Mouse (Mus musculus) adrenal gland, postnatal 25 days (tissue): Measurements from ENCODE around the gene Nanos2. TPM values are rescaled to one million over a fixed set of nuclear protein-coding genes. Genes with fewer than 3 reads are reported as not detected.

Experiments used
- DNase-seq: peaks from one replicate; pipeline ENCODE4 v3.0.0; 2021; ENCODE audit warnings: mixed read lengths
- total RNA-seq: library from RNA; stranded (reverse); gene quantifications from 2 replicates; pipeline ENCODE4 v1.2.3, GENCODE M21; 2021

Nanos2 gene
- total RNA-seq, 1 experiment from 2014 or later, result not detected

GRCm38 (mm10) chr7:18990601-18991295 lies 3.5 kb downstream of the Nanos2 start, which contains the start of gene Mypop:
Gene Mypop, plus strand, starts transcription at chr7:18991245.
- peak; percentile 100 for DNase-seq

GRCm38 (mm10) chr7:18991660-18992293 lies 4.6 kb downstream of the Nanos2 start:
- DNase-seq, result no peak

DNA sequence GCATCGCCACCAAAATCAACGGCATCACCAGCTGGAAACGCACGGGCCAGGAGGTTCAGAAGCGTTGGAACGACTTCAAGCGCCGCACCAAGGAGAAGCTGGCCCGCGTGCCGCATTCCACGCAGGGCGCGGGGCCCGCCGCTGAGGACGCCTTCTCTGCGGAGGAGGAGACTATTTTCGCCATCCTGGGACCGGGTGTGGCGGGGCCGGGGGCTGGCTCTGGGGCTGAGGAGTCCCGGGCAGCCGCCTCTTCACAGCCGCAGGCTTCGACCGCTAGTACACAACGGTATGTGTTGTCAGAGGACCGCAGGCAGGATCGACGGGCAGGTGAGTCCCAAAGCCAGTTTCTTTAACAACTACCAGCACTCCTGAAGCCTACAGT lies 5.1 kb downstream of the Nanos2 start:
- peak; percentile 45 for DNase-seq

DNA sequence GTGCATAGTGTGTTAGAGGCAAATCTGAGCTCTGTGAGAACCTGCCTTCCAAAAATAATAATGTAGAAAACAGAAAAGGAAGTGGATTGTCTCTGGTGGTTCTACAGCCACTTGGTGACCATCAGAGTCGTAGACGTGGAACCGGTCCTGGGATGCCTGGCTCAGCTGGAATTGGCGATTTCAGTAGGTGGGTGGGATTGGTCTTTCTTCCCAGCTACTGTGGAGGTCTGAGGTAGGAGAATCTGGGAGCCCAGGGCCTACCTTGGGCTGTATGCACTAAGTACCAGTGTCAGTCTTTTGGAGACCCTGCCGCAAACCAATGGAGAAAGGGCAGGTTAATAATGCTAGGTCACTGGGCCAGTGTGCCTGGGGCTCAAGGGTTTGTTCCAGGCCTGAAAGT lies 5.8 kb downstream of the Nanos2 start:
- no peak for DNase-seq

DNA sequence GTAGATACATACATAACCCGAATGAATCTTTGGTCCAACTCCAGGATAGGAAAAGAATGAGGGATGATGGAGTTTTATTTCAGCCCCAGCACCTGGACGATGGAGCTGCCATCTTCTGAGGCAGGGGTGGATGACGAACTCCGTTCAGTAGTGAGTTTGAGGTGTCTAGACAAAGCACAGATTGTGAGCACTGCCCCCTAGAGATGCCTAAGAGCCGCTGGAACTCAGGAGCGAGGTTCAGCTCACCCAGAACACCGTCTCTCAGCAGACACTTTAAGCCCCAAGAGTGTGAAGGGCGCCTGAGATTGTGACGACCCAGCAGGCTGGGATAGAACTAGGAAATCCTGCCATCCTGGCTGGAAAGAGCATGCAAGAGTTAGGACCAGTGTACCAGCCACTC lies 11.6 kb downstream of the Nanos2 start:
- DNase-seq, result no peak

DNA sequence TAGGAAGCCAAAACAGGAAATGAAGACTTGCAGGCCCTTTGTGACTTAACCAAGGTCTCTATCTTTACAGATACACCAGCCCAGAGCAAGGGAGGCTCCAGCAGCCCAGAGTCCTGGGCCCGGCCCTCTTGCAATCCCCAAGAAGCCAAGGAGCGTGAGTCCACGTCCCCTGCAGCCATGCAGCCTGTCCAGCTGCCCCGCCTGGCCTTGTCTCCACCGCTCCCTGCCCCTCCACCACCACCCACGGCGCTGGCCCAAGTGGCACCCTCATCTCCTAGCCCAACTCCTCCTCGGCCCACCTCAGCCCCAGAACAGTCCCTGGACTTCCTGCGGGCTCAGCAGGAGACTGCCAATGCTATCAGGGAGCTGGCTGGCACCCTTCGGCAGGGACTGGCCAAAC lies 13.2 kb downstream of the Nanos2 start:
- no peak for DNase-seq

DNA sequence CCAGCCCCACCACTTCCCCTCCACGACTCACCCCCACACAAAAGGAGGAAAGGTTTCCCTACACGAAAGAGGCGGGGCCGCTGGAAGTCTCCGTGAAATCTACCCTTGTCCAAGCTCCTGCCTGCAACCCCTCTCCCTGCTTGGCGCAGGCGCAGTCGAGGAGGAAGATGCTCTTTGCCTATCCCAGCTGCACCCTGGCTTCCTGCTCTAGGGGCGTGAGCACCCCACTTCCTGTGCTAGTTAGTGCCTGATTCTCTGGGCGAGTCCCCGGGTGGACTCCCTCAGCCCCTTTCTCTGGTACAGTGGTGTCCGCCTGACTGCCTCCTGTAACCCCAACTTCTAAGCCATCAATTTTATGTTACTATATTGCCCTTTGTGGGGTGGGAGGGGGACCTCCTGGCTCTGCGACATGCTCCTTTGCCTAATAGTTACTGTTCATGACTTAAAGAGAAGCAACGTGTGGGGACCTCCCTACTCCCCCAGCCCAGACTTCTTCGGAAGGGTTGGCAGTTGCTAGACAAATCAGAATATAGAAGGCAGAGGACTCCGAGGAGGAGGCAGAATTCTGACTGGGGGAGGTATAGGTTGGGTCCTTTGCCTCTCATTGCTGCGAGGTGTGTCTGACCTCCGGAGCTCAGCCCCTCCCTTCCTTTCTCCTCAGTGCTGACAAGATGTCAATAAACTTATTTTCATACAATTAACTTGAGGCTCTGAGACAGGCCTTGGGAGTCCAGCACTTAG lies 14.0 kb downstream of the Nanos2 start:
- peak; percentile 64 for DNase-seq

GRCm38 (mm10) chr7:19001807-19002085 lies 14.5 kb downstream of the Nanos2 start:
- DNase-seq, result no peak

- DNase-seq, result no peak
These were observed 14.9 kb downstream of the Nanos2 start for GRCm38 (mm10) chr7:19002115-19002514.

DNA sequence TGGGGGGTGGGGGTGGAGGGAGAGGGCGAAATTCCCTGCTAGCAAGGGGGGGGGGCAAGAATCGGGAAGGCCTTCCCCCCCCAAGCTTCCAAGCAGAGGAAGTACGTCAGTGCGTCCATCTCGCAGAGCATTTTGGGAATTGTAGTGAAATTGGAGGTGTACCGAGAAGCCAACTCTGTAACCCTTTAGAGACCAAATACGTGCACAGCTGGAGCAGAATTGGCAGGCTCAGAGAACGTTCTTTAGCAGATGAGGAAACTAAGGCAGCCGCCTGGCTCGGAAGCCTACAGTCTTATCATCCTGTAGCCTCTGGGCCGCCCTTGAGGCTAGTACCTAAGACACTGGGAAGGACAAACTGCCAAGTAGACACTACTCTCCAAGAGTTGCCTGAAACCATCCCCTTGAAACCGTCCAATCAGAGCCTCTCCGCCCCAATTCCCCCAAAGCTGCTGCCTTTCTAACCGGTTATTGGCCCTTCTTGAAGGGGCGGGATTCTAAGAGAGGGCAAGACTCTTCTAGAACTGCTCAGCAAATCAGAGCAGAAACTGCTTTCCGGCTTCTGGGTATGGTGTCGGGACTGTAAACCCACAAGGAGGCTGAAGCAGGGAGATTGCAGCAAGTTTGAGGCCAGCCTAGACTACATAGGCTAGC lies 15.8 kb downstream of the Nanos2 start:
- DNase-seq, result peak; percentile 53

DNA sequence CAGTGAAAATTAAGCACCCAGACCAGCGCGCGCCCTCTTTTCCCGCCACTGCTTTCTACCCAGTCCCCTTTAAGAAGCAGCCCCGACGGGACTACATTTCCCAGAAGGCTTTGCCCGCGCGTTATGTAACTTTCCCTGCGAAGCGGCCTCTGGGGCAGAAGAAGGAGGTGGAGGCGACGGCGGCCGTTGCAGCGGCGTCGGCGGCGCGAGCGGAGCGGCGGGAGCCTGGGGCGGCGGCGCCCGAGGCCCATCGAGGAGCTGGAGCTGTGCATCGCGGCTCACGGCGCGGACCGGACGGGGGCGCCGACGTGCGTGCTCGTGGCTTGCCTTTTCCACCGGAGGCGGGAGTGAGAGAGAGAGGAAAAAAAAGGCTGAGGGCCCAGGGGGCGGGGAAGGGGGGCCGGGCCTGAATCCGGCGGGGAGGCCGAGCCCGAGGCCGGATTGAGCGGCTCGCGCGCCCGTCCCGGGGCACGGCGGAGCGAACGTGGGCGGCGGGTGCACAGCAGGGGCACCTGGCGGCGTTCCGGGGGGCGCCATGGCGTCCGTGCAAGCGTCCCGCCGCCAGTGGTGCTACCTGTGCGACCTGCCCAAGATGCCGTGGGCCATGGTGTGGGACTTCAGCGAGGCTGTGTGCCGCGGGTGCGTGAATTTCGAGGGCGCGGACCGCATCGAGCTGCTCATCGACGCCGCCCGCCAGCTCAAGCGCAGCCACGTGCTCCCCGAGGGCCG lies 16.9 kb downstream of the Nanos2 start, which contains the start of gene Irf2bp1:
TSS of gene Irf2bp1 (plus strand) at position 143 of the 729 bp plus-strand sequence.
- DNase-seq, result peak; percentile 89

GRCm38 (mm10) chr7:19004631-19005079 lies 17.5 kb downstream of the Nanos2 start:
- peak; percentile 49 for DNase-seq

GRCm38 (mm10) chr7:19005417-19006121 lies 18.4 kb downstream of the Nanos2 start:
- no peak for DNase-seq

DNA sequence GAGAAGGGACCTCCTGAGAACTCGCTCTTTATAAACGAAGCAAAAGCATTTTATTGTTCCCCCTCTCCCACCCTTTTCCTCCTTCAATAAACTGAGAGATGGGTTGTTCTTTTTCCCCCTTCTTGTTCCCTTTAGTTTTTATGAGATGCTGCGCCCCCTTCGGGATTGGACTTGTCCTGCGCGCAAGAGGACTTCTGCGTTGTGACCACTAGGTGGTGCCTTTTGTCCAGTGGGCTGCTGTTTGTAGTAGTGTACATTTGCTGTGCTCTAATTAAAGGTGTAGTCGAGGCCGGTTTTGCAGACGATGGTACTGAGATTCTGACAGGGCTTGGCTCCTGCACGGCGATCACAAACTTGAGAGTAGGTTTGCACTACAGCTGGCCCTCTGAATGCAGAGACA lies 19.3 kb downstream of the Nanos2 start:
- DNase-seq, result peak; percentile 73

DNA sequence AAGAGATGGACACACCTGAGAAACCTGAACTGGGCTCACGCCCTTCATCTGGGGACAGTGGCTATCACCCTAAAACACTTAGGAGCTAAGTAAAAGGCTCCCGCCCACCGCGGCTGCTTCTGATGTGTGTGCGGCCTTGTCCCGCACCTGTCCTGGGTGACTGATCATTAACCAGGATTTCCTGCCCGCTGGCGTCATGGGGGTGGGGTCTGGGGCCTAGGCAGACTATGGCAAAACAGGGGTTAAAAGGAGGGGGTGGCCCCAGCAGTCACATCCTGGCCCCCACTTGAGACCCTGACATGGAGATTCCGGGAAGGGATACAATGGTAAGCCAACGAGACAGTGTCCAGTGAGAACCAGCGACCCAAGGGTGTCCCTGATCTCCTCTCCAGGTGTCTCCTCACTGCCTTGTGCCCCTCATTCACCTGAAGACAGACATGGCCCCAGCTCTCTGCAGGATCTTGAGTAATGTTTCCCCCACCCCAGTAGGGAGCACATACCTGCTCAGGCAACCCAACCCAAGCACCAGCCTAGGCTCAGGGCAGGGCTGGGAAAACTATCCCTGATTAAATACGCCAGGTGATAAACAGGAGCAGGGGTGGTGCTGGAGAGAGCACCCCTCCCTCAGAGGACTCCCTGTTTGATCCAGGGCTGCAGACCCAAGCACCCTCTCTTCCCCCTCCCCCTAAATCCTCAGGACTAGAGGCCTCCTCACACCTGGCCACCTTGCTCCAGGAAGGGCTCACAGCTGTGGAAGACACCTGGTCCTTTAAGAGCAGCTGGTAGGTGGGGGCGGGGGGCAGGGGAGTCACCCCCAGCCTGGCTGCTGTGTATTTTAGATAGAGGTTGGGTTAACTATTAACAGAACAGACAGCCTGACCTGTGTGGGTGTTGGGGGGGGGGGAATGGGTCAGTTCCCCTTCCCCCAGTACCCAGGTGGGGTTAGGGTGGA lies 20.1 kb downstream of the Nanos2 start:
- no peak for DNase-seq

DNA sequence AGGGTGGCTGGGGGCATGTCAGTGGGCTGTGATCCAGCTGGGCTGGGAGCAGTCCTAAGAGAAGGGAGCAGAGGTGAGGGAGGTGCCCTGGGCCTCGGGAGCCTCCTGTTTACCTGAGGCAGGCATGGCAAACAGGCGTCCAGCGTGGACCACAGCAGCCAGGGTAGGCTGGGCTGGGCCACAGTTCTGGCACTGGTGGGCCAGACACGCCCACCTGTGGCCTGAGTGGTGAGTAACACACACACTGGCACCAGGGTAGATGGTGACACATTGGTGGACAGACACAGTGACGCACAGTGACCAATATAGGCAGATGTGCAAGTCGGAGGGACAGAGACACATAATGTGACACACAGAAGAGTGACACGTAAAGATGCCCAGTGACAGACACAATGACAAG lies 23.4 kb downstream of the Nanos2 start:
- DNase-seq, result no peak

DNA sequence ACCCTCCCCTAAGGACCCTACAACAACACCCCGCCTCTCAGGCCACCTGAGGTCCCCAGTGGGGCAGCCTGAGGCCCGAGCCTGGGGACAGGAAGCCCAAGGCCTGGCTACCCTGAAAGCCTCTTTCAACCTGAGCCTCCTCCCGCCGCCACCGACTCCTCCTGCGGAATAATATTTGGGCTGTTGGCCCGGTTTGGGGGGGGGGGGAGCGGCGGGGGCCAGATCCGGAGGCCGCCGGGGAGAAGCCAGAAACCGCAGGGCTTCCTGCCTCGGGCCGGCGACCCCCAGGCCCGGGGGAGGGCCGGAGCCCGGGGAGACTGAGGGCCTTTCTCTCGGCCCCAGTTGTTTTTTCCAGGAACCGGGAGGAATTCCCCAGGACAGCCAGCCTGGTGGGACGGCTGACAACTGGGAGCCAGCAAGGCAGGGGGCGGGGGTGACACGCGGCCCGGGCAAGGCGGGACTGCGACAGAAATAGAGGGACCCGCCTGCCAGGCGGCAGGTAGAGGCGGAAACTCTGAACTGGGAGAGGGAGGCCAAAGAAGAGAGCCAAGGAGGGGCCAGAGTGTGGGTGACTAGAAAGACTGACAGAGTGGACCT lies 24.9 kb downstream of the Nanos2 start:
- DNase-seq, result peak; percentile 42

DNA sequence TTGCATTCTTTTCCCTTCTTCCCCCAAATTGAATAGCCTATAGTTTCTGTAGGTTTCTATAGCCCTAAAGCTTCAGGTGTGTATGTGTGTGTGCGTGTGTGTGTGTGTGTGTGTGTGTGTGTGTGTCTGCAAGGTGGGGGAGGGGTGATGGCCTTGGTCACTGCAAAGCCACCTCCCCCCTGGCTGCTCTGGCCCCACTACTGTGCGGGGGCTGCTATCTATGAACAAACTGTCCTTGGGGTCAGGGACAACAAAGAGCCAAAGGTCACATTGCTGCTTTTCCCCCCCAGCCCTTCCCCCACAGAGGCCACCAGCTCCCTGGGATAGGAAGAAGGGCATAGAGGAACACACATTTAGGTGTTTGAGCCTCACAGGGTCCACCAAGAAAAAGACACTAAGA lies 25.7 kb downstream of the Nanos2 start:
- DNase-seq, result no peak

GRCm38 (mm10) chr7:19014452-19014851 lies 27.3 kb downstream of the Nanos2 start:
- no peak for DNase-seq

GRCm38 (mm10) chr7:19016042-19016441 lies 28.8 kb downstream of the Nanos2 start:
- no peak for DNase-seq
